Mouse (Mus musculus): ENCODE measurements around the gene Pagr1b.

DNA sequence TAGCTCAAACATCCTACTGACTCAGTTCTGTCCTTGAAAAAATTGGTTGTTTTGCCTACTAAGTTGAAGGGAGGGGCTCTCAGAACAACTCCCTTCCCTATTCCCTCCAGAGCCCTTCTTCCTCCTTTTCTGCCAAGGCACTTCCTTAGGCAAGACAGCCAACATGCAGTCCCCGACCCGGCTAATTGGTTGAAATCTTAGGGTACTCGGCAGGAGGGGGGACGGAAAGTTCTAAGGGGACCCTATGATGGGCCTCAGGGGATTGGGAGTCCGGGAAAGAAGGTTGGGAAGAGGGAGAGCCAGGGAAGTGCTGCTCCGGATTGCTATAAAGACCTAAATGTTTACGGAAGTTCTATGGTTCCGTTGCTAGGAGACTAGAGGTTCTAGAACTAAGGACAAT is 40.8 kb downstream of the Pagr1b start:
- TF ChIP-seq CTCF (IDR thresholded peaks at IDR 0.05; ENCODE audit: control insufficient read depth, insufficient read depth, insufficient replicate concordance, low read depth, low read length) (no peak), POLR2A (IDR thresholded peaks at IDR 0.05; ENCODE audit: control insufficient read depth, low read depth, low read length) (no peak; the same call in 1 of the 2 replicates)
